Mouse (Mus musculus): ENCODE measurements around the gene Slc22a17. TPM values are rescaled to one million over a fixed set of nuclear protein-coding genes. Genes with fewer than 3 reads are reported as not detected.

Slc22a17 gene
- polyA plus RNA-seq, 1 experiment, result 15.2 TPM

DNA sequence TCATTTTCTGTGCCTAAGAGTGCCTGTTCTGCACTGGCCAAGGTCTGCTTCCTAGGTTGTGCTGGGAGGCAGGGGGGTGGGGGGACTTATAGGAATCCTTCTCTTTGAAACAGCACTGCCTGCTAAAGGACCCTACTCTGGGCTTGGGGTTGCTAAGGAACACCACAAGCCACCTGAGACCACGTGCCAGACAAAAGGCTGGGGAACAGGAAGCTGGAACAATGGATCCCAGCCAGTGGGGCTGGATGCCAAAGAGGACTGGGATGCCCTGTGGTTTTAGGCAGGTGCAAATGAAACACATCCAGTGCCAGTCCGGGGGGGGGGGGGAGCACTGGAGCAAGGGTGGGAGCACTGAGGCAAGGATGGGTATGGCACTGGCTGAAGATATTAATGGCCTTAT, 17.5 kb upstream of the Slc22a17 start:
- TF ChIP-seq CTCF (IDR thresholded peaks at IDR 0.05; ENCODE audit: extremely low read depth, insufficient read length, insufficient replicate concordance, low read depth, low read length) (no peak), POLR2A (IDR thresholded peaks at IDR 0.05; ENCODE audit: low read depth, low read length) (no peak)
- WGBS, result 6% methylated on average over 2 of the region's 2 CpGs
- no peak overlapping the region for H3K27ac ChIP-seq (ENCODE audit: insufficient read depth, low read depth, low read length)
- H3K4me3 ChIP-seq (ENCODE audit: low read depth, low read length), result no peak overlapping the region
- H3K4me1 ChIP-seq (ENCODE audit: control insufficient read depth, insufficient read depth, insufficient read length, low read length), result peaks cover 6% of the 10 kb centered on the region; the same call in 1 of the 2 replicates
- H3K27me3 ChIP-seq (ENCODE audit: control insufficient read depth, insufficient read depth, low read length), result peaks cover 24% of the 10 kb centered on the region
- H3K36me3 ChIP-seq (ENCODE audit: control insufficient read depth, insufficient read depth, low read length), result no peaks in the 10 kb centered on the region

GRCm38 (mm10) chr14:54929801-54930200, 16.9 kb upstream of the Slc22a17 start:
- Histone ChIP-seq H3K36me3 (ENCODE audit: control insufficient read depth, insufficient read depth, low read length) (no peaks in the 10 kb centered on the region), H3K27ac (ENCODE audit: insufficient read depth, low read depth, low read length) (no peak overlapping the region), H3K4me1 (ENCODE audit: control insufficient read depth, insufficient read depth, insufficient read length, low read length) (peaks cover 8% of the 10 kb centered on the region; the same call in 1 of the 2 replicates), H3K4me3 (ENCODE audit: low read depth, low read length) (no peak overlapping the region), H3K27me3 (ENCODE audit: control insufficient read depth, insufficient read depth, low read length) (peaks cover 26% of the 10 kb centered on the region)
- no peak for TF ChIP-seq POLR2A (IDR thresholded peaks at IDR 0.05; ENCODE audit: low read depth, low read length)
- no peak for TF ChIP-seq CTCF (IDR thresholded peaks at IDR 0.05; ENCODE audit: extremely low read depth, insufficient read length, insufficient replicate concordance, low read depth, low read length)
- 59% methylated on average over 5 of the region's 5 CpGs for WGBS

DNA sequence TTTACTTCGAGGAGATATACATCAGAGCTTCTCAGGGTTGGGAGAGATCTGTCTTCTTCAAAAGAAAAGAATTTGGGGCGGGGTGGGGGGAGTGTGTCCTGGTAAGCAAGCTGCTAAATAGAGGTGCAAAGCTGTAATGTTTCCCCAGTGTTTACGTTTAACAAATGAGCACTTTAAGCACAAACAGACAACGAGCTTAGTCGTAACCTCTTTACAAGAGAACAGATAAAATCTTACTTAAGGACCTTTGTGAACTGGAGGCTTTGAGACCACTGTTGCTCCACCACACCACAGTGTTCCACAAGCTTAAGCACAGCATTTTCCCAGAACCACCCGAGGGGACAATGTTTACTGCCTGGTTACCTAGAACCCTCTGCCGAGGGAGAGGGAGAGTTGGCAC, 14.4 kb upstream of the Slc22a17 start:
- Histone ChIP-seq H3K27me3 (ENCODE audit: control insufficient read depth, insufficient read depth, low read length) (peaks cover 26% of the 10 kb centered on the region), H3K36me3 (ENCODE audit: control insufficient read depth, insufficient read depth, low read length) (no peaks in the 10 kb centered on the region), H3K4me1 (ENCODE audit: control insufficient read depth, insufficient read depth, insufficient read length, low read length) (peaks cover 8% of the 10 kb centered on the region; the same call in 1 of the 2 replicates), H3K27ac (ENCODE audit: insufficient read depth, low read depth, low read length) (peak overlapping the region; percentile 25; the same call in 1 of the 2 replicates), H3K4me3 (ENCODE audit: low read depth, low read length) (no peak overlapping the region)
- TF ChIP-seq POLR2A (IDR thresholded peaks at IDR 0.05; ENCODE audit: low read depth, low read length), result no peak
- TF ChIP-seq CTCF (IDR thresholded peaks at IDR 0.05; ENCODE audit: extremely low read depth, insufficient read length, insufficient replicate concordance, low read depth, low read length), result no peak
- 48% methylated on average over 7 of the region's 7 CpGs for WGBS

- H3K4me3 ChIP-seq (ENCODE audit: low read depth, low read length), result peak overlapping the region; percentile 57
- peak overlapping the region; percentile 49; the same call in 1 of the 2 replicates for H3K27ac ChIP-seq (ENCODE audit: insufficient read depth, low read depth, low read length)
- 3% methylated on average over 57 of the region's 58 CpGs for WGBS
- H3K27me3 ChIP-seq (ENCODE audit: control insufficient read depth, insufficient read depth, low read length), result peaks cover 26% of the 10 kb centered on the region
- TF ChIP-seq POLR2A (IDR thresholded peaks at IDR 0.05; ENCODE audit: low read depth, low read length) (no peak), CTCF (IDR thresholded peaks at IDR 0.05; ENCODE audit: extremely low read depth, insufficient read length, insufficient replicate concordance, low read depth, low read length) (no peak)
- H3K4me1 ChIP-seq (ENCODE audit: control insufficient read depth, insufficient read depth, insufficient read length, low read length), result peaks cover 8% of the 10 kb centered on the region; the same call in 1 of the 2 replicates
- no peaks in the 10 kb centered on the region for H3K36me3 ChIP-seq (ENCODE audit: control insufficient read depth, insufficient read depth, low read length)
Measured at GRCm38 (mm10) chr14:54926401-54927158, 13.6 kb upstream of the Slc22a17 start.

DNA sequence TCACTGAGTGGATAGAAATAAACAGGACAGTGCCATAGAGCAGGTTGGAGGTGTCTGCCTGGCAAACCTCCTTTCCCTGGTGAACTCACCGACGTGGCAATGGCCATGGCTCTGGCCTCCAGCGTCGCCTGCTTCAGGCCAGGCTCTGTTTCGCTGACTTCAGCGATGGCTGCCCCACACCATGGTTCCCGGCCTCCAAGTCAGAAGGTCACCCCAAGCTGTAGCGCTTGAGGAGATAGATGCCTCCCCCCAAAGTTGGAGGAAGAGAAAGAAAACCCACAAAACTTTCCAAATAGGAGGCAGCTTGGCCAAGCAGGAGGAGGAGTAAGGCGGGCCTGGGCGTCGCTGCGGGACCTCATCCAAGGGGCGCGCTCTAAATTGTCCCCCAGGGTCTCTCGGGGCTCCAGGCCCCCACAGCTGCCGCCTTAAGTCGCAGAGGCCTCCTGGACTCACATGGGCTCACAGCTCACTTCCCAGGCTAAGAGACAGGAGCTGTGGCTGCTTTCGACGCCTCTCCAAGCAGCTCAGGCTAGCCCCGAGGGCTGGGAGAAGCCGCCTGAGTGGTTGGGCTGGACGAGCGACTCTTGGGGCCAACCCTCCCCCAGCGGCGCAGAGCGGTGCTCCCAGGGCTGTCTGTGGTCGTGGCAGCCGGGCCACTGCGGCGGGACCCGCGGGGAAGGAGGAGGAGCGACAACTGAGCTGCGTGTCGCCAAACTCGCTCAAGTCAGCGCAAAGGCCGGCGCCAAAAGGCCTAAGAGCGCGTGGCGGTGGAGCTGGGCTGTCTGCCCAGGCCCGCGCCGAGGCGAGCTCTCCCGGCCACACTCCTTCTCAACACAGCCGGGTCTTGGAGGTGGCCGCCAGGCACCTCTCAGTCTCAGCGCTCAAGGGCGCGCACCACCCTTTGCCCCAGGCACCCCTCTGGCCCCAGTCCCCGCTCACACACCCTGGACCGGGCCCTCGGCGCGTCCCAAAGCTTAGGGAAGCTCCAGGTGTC, 12.7 kb upstream of the Slc22a17 start, which contains the start of gene Efs:
Efs (minus strand) TSS at position 778 of the 994 bp plus-strand sequence.
- Histone ChIP-seq H3K4me3 (ENCODE audit: low read depth, low read length) (peak within 1 kb of the TSS; percentile 57), H3K4me1 (ENCODE audit: control insufficient read depth, insufficient read depth, insufficient read length, low read length) (peaks cover 8% of the 10 kb centered on the region; the same call in 1 of the 2 replicates), H3K27ac (ENCODE audit: insufficient read depth, low read depth, low read length) (peak within 1 kb of the TSS; percentile 49), H3K27me3 (ENCODE audit: control insufficient read depth, insufficient read depth, low read length) (peaks cover 26% of the 10 kb centered on the region), H3K36me3 (ENCODE audit: control insufficient read depth, insufficient read depth, low read length) (no peaks in the 10 kb centered on the region)
- WGBS, result 14% methylated on average over 57 of the region's 57 CpGs
- no peak for TF ChIP-seq POLR2A (IDR thresholded peaks at IDR 0.05; ENCODE audit: low read depth, low read length)
- no peak for TF ChIP-seq CTCF (IDR thresholded peaks at IDR 0.05; ENCODE audit: extremely low read depth, insufficient read length, insufficient replicate concordance, low read depth, low read length)

DNA sequence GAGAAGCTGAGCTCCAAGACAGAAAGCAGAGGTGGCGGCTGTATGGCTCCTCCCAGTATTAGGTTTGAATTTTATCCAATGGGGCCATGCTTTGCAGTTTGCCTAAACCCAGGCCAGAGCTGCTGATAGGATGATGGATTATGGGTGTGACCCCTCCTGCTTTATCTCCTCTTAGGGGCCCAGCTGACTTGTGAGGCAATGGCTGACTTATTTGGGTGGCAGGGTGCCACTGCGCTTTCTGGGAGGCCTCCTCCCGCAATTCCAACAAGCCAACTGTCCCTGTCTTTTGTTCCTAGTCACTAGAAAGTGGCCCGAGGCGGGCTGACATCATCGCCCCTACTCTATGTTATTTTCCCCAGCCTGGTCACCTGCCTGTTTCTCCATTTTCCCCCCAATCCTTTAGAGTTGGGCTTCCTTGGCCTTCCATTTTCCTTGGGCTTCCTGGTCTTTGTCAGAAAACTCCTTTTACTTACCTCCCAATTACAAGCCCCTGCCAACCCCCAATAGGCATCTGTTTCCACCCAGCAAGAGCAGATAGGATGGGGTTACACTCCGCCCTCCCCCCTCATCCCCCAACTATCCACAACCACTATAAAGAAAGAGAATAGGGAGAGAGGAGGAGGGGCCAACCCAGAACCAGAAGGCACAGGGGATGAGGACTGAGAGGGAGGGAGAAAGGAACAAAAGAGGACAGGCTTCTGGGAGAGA, 11.9 kb upstream of the Slc22a17 start:
- peaks cover 8% of the 10 kb centered on the region; the same call in 1 of the 2 replicates for H3K4me1 ChIP-seq (ENCODE audit: control insufficient read depth, insufficient read depth, insufficient read length, low read length)
- peak overlapping the region; percentile 49; the same call in 1 of the 2 replicates for H3K27ac ChIP-seq (ENCODE audit: insufficient read depth, low read depth, low read length)
- no peak for TF ChIP-seq CTCF (IDR thresholded peaks at IDR 0.05; ENCODE audit: extremely low read depth, insufficient read length, insufficient replicate concordance, low read depth, low read length)
- TF ChIP-seq POLR2A (IDR thresholded peaks at IDR 0.05; ENCODE audit: low read depth, low read length), result no peak
- H3K4me3 ChIP-seq (ENCODE audit: low read depth, low read length), result peak overlapping the region; percentile 57
- no peaks in the 10 kb centered on the region for H3K36me3 ChIP-seq (ENCODE audit: control insufficient read depth, insufficient read depth, low read length)
- peaks cover 25% of the 10 kb centered on the region for H3K27me3 ChIP-seq (ENCODE audit: control insufficient read depth, insufficient read depth, low read length)
- 26% methylated on average over 7 of the region's 7 CpGs for WGBS
